Mouse (Mus musculus) v-Abl transformed pro-B cells (cell line): Measurements from ENCODE around the gene Cyp27b1.
"Not testable (repeated sequence)": the region's sequence is repeated elsewhere in the genome, so short reads cannot be mapped to it uniquely, and the experiment has no call there.

Experiments
- in situ Hi-C, 2 experiments: fragments of 400-800 bp; cut with MboI; formaldehyde crosslinking; loops; one replicate each; pipeline ENCODE4 v1.15.1; 2025; ENCODE audit not compliant: unreplicated experiment in 2 of 2

Gene Cyp27b1

DNA sequence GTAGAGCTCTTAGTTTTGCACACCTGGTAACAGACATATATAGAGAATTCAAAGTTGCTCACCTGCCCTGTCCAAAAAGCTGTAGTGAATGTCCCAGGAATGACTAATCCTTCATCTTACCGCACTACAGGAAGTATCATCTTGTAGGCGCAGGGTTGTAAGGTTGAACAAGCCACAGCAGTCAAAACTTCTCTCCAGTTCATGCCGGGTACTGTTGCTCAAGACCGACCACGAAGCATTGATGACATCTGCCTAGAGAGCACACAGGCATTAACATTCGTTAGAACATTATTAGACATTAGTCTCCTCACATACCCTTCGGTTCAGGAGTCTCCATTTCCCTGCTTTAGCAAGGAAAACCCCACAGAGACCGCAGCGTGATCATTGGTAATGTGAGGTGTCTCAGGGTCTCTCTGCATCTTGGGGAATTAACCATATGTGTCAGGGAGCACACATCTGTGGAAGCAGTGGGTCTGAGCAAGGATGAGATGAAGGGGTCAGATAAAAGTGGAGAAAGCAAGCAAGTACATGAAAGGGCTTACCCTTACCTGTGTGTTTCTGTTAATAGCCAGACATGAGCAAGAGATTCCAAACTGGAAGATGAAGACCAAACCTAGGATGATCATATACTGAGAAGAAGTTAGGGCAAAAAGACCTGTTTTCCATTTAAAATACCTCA, 20.4 kb downstream of the Cyp27b1 start:
- in situ Hi-C loops, result no loop called here

- in situ Hi-C loops, result no loop called here
These were observed 21.5 kb downstream of the Cyp27b1 start for GRCm38 (mm10) chr10:127069281-127070189.

GRCm38 (mm10) chr10:127070190-127071121, 22.4 kb downstream of the Cyp27b1 start, which contains the start of gene Tspan31:
Gene Tspan31, minus strand, starts transcription at chr10:127070264.
- in situ Hi-C loops, result no loop called here

DNA sequence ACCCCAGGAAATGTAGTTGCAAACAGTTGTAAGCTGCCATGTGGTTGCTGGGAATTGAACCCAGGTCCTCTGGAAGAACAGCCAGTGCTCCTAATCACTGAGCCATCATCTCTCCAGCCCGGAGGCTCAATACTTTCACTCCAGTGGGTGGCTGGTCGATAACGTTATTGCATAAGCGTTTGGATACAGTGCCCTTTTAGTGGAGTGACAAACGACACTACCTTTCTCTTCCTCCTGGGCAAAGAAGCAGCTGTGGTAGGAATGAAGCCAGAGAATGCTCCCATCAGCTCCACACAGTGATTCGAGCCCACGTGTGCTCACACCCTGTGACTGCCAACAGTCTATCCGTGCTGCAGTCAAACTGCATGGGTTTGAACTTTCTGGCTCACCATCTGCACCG, 23.2 kb downstream of the Cyp27b1 start:
- in situ Hi-C loops, result no loop called here

DNA sequence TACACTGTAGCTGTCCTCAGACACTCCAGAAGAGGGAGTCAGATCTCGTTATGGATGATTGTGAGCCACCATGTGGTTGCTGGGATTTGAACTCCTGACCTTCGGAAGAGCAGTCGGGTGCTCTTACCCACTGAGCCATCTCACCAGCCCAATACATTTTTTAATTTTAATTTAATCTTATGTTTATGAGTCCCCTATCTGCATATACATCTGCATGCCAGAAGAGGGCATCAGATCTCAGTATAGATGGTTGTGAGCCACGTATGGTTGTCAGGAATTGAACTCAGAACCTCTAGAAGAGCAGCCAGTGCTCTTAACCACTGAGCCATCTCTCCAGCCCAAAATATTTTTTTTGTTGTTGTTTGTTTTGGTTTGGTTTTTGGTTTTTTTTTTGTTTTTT, 24.2 kb downstream of the Cyp27b1 start:
- in situ Hi-C loops, result not testable (repeated sequence)

DNA sequence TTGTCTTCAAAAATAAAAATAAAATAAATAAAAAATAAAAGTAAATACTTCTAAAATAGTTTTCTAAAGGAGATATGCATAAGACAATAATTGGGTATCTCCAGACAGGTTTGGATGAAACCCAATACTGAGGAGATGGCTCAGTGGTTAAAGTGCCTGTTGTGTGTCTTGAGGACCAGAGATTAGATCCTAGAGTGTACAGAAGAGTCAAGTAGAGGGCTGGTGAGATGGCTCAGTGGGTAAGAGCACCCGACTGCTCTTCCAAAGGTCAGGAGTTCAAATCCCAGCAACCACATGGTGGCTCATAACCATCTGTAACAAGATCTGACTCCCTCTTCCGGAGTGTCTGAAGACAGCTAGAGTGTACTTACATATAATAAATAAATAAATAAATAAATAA, 24.9 kb downstream of the Cyp27b1 start:
- in situ Hi-C loops, result not testable (repeated sequence)

DNA sequence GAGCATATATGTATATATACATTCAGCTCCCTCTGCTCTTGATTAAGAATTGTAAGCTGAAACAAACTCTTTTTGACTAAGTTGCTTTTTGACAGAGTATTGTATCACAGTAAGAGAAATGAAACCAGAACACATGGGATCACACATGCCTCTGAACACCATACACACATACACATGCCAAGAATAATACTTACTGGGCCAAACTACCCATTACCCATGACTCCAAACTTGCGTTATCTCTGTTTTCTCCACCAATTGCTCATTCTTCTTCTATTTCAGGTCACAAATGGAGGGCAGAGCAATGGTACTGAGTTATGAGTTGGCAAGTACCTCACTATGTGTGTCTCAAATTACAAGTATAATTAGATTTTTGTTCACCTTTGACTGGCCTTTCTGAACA, 25.9 kb downstream of the Cyp27b1 start:
- in situ Hi-C loops, result no loop called here

- in situ Hi-C loops, result loop anchor here in 1 of 2 experiments (5.0 kb wide), 1 partner anchor 37 kb away; no protein-coding TSS in a partner anchor
These were observed 27.0 kb downstream of the Cyp27b1 start, which contains the start of gene Agap2 for GRCm38 (mm10) chr10:127075080-127075479. Gene Agap2, plus strand, starts transcription at chr10:127075284.

- in situ Hi-C loops, result loop anchor here in 1 of 2 experiments (5.0 kb wide), 1 partner anchor 37 kb away; no protein-coding TSS in a partner anchor
These were observed 27.6 kb downstream of the Cyp27b1 start for GRCm38 (mm10) chr10:127075651-127076050.

- in situ Hi-C loops, result loop anchor here in 1 of 2 experiments (5.0 kb wide), 1 partner anchor 36 kb away; no protein-coding TSS in a partner anchor
These were observed 28.0 kb downstream of the Cyp27b1 start for GRCm38 (mm10) chr10:127076082-127076481.

DNA sequence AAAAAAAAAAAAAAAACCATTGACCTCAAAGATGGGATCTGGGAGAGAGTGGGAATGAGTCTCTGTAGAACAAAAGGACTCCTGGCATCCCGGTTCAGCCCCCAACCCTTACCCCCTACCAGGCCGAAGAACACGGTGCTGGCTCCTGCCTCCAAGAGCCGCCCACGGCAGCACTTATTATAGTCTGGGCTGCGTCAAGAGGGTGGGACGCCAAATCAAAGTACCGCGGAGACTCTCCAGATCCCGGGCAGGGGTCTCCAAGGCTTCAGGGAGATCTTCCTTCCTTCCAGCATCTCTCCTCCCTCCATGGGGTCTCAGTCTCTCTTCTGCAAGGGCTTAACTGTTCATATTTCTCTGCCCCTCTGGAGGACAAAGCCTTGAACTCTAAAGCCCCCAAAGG, 29.5 kb downstream of the Cyp27b1 start:
- in situ Hi-C loops, result loop anchor here in 1 of 2 experiments (5.0 kb wide), 1 partner anchor 35 kb away; no protein-coding TSS in a partner anchor

- in situ Hi-C loops, result loop anchor here in 1 of 2 experiments (5.0 kb wide), 1 partner anchor 34 kb away; no protein-coding TSS in a partner anchor
These were observed 30.1 kb downstream of the Cyp27b1 start for GRCm38 (mm10) chr10:127078001-127078676.

DNA sequence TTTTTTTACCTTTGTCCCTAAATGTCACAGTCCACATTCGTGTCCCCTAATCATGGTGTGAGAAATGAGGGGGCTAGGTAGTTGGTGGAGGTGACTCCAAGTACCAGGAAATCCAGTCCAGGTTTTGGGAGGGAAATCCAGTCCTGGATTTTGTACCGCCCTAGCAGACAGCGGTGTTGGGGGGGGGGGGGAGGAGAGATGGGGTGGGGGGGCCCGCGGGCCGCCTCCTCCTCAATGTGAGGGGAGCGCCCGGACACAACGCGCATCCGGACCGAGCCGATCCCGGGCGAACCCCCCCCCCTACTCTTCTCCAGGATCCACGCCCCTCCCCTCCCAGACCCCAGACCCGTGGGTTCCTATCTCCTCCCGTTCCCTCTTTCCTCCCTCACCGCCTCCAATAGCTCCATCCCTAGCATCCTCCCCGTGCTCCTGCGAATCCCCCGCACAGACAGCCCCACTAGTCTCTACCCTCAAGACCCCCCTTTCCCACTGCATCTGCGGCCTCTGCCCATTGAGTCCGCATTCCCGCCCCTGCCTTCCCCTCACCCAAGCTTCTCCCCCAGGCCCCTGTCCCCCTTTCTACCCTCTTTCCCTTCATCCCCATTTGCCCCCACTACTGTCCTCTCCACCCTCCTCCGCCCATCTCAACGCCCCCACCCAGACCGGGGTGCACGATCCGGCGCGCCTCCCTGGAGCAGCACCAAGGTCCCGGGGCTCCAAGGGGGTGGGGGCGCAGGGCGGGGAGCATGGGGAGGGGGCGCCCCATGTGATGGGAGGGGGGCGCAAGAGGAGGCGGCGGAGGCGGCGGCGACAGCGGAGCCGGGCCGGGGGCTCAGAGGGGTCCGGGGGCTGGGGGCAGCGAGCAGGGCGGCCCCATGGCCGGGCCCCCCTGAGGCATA, 30.9 kb downstream of the Cyp27b1 start:
- in situ Hi-C loops, result loop anchor here in 1 of 2 experiments (5.0 kb wide), 1 partner anchor 33 kb away; no protein-coding TSS in a partner anchor

- in situ Hi-C loops, result loop anchor here in 1 of 2 experiments (5.0 kb wide), 1 partner anchor 32 kb away; no protein-coding TSS in a partner anchor
These were observed 31.8 kb downstream of the Cyp27b1 start for GRCm38 (mm10) chr10:127079665-127080391.

- in situ Hi-C loops, result no loop called here
These were observed 33.1 kb downstream of the Cyp27b1 start for GRCm38 (mm10) chr10:127080901-127081780.

DNA sequence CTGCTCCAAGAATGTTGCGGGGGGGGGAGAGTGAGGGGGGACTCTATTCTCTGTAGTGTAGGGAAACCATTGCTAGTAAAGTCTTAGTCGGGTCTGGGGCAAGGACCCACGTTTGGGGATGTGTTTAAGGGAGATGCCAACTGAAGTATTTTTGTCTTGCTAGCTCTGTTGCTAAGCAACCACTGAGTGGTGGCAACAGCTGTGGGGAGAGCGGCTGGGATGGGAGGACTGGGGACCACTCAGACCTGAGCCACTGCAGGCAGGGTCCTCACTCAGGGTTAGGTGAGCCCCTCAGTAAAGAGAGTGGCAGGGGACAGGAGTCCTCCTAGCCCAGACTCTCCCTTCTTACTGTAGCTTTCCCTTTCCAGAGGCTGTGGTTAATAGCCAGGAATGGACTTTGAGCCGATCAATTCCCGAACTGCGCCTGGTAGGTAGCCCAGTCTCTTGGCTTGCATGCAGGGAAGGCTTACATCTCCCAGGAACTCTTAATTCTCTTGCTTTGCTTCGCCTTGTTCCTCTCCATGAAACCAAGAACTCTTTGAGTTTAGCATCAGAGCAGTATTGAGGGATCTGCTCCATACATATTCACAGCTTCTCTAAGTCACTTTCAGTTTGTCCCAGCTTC, 34.1 kb downstream of the Cyp27b1 start:
- in situ Hi-C loops, result no loop called here
